Mouse (Mus musculus) adrenal gland (tissue): ENCODE measurements around the gene Naaladl2.

Experiments used
- intact Hi-C: fragments of 180-260 bp; cut with DNase I; formaldehyde crosslinking; loops from one replicate; pipeline ENCODE4 v1.15.1; 2025

Naaladl2 gene

DNA sequence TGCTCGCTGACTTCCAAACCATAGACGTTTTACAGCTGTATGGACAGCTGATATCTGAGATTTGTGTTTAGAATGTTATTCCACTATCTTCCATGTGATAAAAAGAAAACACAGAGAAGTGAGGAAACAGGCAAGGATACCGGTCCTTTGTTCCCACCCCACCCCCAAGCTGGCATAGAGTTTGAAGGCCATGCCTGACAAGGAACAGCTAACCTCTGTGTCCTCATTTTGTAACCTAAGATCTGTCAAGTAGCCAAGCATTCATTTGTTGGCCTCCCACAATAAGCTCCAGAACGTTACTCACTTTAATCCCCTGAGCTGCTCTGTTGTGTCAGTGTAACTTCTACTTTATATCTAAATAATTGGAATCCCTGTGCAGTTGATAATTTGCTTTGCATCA lies 161.9 kb downstream of the Naaladl2 start:
- intact Hi-C loops: no loop called here

DNA sequence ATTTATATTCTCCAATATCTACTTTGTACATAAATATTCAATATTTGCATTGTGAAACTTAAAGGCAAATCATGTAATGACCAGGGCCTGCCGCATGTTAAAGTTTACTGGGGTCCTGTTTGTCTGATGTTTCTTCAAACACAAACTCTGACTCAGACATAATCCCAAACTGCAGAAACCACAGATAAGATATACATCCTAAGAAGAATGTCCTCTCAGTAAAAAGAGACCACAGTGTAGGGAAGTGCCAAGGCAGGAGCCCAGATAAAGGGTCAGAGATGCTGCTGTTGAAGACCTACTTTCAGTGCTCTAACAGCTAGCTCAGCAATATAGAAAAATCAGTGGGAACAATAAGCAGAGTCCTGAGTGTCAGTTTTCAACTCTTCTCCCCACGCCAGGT lies 201.9 kb downstream of the Naaladl2 start:
- intact Hi-C loops: no loop called here

GRCm38 (mm10) chr3:24938507-24939182 lies 205.4 kb downstream of the Naaladl2 start:
- intact Hi-C loops: no loop called here

GRCm38 (mm10) chr3:24921811-24922210 lies 222.2 kb downstream of the Naaladl2 start:
- intact Hi-C loops: no loop called here

DNA sequence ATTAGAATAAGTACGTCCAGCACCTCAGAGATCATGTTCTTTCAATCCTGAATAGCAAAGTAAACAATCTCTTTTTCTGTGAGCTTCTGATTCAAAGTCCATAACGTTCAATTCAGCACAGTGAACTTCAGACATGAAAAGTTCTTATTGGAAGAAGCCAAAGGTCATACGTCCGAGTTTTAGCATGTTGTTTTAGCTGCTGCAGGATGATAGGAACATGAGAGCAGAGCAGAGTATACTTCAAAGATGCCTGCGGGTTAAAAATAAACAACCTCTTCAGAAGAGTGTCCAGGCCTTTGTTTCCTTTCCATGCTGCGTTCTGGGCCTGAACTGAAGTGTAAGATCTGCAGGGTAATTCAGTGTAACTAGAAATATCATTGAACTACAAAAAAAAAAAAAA lies 222.7 kb downstream of the Naaladl2 start:
- intact Hi-C loops: no loop called here

GRCm38 (mm10) chr3:24905425-24905960 lies 238.6 kb downstream of the Naaladl2 start:
- intact Hi-C loops: no loop called here

DNA sequence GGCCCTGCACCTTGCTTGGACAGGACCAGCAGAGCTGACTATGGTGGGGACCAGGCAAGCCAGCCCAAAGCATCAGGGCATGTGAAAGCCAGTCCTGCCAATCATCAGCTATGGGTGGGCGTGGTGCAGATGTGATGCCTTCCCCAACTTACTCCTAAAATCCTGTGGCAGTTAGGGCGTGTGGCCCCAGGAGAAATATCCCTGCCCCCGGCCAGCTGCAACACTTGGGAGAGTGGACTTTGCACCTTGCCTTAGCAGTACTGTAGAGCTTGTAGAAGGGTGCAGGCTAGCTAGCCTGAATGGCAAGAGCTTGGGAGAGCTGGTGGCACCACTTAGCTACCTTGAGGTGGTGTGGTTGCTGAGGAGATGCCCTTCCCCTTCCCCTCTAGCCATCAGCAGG lies 255.3 kb downstream of the Naaladl2 start:
- intact Hi-C loops: no loop called here

- intact Hi-C loops: no loop called here
These were observed 271.8 kb downstream of the Naaladl2 start for GRCm38 (mm10) chr3:24872254-24872653.

GRCm38 (mm10) chr3:24852936-24853335 lies 291.1 kb downstream of the Naaladl2 start:
- intact Hi-C loops: no loop called here

GRCm38 (mm10) chr3:24796739-24797138 lies 347.3 kb downstream of the Naaladl2 start:
- intact Hi-C loops: no loop called here

- intact Hi-C loops: no loop called here
These were observed 356.5 kb downstream of the Naaladl2 start for GRCm38 (mm10) chr3:24787451-24788148.

GRCm38 (mm10) chr3:24784108-24784507 lies 360.0 kb downstream of the Naaladl2 start:
- intact Hi-C loops: no loop called here

GRCm38 (mm10) chr3:24783462-24783829 lies 360.6 kb downstream of the Naaladl2 start:
- intact Hi-C loops: no loop called here

DNA sequence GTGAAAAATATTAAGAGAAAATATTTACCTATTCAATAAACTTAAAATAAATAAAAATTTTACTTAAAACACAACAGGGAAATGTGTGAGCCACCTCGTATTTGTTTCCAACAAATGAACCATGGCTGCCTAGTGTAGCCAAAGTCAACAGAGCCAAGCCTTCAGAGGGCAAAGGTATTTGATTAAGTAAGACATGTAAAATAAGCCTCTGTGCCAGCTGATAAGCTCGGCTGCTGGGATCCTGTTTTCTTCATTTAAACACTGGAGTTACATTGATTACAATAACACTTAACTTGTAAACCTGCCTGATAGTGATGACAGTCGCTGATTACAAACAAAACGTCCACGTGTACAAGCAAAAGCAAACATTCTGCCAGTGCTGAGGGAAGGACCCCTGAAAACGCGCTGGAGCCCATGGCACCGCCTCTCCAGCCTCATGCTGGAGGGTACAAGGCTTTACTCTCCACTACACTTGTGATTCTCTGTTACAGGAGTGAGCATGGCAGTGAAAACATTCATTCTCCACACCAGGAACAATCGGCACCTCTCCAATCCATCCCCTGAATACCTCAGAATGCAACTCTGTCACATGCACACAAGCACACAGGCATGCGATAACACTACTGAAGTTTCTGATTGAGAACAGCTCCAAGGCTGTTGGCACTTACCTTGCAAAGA lies 361.1 kb downstream of the Naaladl2 start:
- intact Hi-C loops: no loop called here

GRCm38 (mm10) chr3:24781687-24782086 lies 362.4 kb downstream of the Naaladl2 start:
- intact Hi-C loops: no loop called here

DNA sequence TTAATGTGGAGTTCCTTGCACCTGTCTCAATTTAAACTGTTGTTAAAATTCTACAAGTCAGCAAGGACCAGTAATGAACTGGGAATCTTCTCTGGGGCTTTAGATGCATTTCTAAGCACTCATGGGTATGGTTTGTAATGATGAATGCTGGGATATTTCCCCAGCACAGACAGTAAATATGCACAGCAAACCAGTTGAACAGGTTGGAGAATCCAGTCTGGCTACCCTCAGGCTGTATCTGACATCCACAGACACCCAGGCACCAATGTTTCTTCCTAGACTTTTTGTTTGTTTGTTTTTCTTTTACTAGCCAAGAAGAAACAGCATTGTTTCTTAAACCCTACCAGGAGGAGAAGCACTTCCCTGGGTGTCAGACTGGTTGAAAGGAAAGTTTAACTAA lies 365.6 kb downstream of the Naaladl2 start:
- intact Hi-C loops: no loop called here

GRCm38 (mm10) chr3:24749055-24749454 lies 395.0 kb downstream of the Naaladl2 start:
- intact Hi-C loops: no loop called here

DNA sequence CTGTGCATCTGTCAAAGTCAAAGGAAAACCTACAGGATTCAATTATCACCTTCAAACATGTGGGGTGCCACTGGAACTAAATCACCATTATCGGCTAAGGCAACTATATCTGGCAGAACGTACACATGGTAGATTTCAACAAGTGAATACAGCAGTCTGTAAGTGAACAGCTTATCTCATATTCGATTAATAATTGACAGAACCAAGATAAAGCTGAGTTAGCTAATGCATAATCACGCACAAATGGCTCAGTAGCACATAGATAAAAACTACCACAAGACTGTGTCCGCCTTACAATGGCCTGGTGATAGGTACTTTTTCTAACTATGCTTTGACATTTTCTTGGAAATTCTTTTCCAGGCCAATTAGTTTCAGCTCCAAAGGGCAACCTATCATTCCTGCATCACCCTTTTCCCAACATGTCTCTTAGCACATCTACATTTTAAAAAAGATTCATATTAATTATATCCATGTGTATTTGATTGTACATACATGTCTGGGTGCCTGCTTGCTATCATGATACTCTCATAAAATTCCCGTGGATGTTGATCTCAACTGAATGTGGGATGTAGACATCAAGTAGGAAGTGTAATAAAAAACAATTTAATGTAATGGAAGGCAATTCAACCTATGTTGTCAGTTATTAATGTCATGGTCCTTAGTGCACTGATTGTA lies 396.7 kb downstream of the Naaladl2 start:
- intact Hi-C loops: no loop called here

DNA sequence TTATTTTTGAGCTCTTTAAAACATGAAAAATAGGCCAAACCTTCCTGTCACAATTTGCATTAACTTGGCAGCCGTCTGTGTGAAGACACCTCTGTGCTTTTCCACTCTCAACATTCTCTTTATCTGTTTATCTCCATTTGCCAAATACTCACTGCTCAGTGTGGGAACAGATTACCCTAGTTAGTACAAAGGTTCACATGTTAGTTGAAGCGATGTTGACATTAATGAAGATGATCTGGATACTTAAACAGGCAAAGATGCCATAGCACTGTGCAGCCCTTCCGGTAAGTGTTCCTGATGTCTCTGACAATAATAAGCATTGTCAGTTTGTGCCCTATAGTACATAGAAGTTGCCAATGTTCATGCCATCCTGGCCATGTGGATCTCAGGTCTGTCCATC lies 400.1 kb downstream of the Naaladl2 start:
- intact Hi-C loops: no loop called here

DNA sequence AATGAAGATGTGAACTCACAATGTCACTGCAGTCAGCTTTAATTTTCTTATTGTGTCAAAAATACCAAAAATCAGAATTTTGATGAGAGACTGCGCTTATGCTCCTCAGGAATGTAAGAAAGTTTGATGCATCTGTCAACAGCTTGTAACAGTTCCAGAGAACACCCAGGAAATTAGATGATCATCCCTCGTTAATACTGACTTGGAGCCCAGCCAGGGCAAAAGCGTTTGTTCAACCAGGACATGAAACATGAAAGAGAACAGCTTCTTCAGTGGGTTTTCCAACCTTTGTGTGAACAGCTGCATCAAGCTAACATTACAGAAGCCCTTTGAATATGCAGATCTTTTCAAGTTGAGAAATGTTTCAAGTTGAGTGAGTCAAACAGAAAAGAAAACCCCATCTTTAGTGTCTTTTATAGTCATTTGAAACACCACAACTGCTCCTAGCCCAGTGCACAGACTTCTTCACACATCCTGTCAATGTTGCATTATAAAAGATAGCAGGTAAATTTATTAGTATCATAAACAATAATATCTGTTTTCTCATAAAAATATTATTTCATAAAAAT lies 424.8 kb downstream of the Naaladl2 start:
- intact Hi-C loops: no loop called here

- intact Hi-C loops: no loop called here
These were observed 429.3 kb downstream of the Naaladl2 start for GRCm38 (mm10) chr3:24714770-24715169.
